Mouse (Mus musculus): ENCODE measurements around the gene Plpp1. TPM values are rescaled to one million over a fixed set of nuclear protein-coding genes. Genes with fewer than 3 reads are reported as not detected.

Plpp1 gene
- total and polyA plus RNA-seq, 3 experiments = 0.12 to 0.15 TPM; not detected in 1

DNA sequence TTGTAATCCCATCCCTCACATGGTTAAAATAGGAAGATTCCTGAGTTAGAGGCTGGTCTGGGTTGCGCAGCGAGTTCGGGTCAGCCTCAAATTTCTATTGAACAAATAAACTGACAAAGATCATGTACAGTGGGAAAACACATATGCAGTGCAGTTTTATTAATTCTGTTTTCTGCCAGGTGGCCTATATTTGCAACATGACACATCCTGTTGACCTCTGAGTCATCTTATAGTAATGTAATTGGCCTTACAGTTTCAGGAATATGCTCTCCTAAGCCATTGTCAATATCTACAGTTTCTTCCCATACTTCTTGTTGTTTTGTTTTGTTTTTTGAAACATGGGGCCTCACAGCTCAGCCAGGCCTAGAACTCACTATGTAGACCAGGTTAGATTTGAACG, 3.1 kb downstream of the Plpp1 start:
- TF ChIP-seq SMC3 (IDR thresholded peaks at IDR 0.05; ENCODE audit: low read depth, low read length) (no peak), MYB (IDR thresholded peaks at IDR 0.05; ENCODE audit: low read depth, low read length) (no peak), USF2 (IDR thresholded peaks at IDR 0.05; ENCODE audit: borderline replicate concordance in 1 of 2, insufficient read depth in 1 of 2, low read depth in 1 of 2, low read length in 2 of 2) (no peak), GABPA (IDR thresholded peaks at IDR 0.05; ENCODE audit: low read depth, low read length) (no peak), RCOR1 (IDR thresholded peaks at IDR 0.05; ENCODE audit: low read depth, low read length) (no peak), POLR2AphosphoS2 (IDR thresholded peaks at IDR 0.05; ENCODE audit: low read length) (no peak), ELF1 (IDR thresholded peaks at IDR 0.05; ENCODE audit: low read depth, low read length) (no peak), E2F4 (IDR thresholded peaks at IDR 0.05; ENCODE audit: borderline replicate concordance, low read depth, low read length) (no peak), ZC3H11A (IDR thresholded peaks at IDR 0.05; ENCODE audit: low read depth, low read length) (no peak), HCFC1 (IDR thresholded peaks at IDR 0.05; ENCODE audit: low read depth, low read length) (no peak), ZNF384 (IDR thresholded peaks at IDR 0.05; ENCODE audit: low read depth, low read length) (no peak), CHD2 (IDR thresholded peaks at IDR 0.05; ENCODE audit: low read length) (no peak), POLR2A (IDR thresholded peaks at IDR 0.05; ENCODE audit: control insufficient read depth in 1 of 2, insufficient read depth in 1 of 2, low read depth in 1 of 2, low read length in 2 of 2, poor library complexity in 1 of 2) (no peak), GATA1 (IDR thresholded peaks at IDR 0.05; ENCODE audit: low read depth, low read length) (no peak), CTCF (IDR thresholded peaks at IDR 0.05 in 2 of 3, conservative IDR thresholded peaks at IDR 0.05 in 1 of 3; ENCODE audit: control insufficient read depth in 1 of 3, insufficient read depth in 1 of 3, low read depth in 2 of 3, low read length in 3 of 3, poor library complexity in 1 of 3, severe bottlenecking in 1 of 3) (no peak)
- no peak overlapping the region for H3K27ac ChIP-seq (ENCODE audit: control insufficient read depth, low read depth, low read length)
- H3K9ac ChIP-seq (ENCODE audit: control insufficient read depth, low read depth, low read length, poor library complexity, severe bottlenecking) = no peak overlapping the region
- no peak for DNase-seq (ENCODE audit: low read depth, low spot score)
- no peaks in the 10 kb centered on the region for H3K9me3 ChIP-seq (replicated peaks; ENCODE audit: insufficient read depth, low read length)
- peaks cover 0 to 3% of the 10 kb centered on the region in 2 experiments; a peak in 2 of 4 replicates for H3K36me3 ChIP-seq (ENCODE audit: control insufficient read depth in 1 of 2, insufficient read depth in 2 of 2, low read length in 2 of 2)
- no peak overlapping the region for H3K4me3 ChIP-seq (ENCODE audit: control insufficient read depth in 1 of 2, insufficient read depth in 1 of 2, low read depth in 2 of 2, low read length in 2 of 2)
- no peaks in the 10 kb centered on the region; a peak in 1 of 4 replicates for H3K27me3 ChIP-seq (ENCODE audit: control insufficient read depth in 1 of 2, insufficient read depth in 2 of 2, low read length in 2 of 2)
- H3K79me2 ChIP-seq (ENCODE audit: control insufficient read depth, insufficient read depth, low read length, poor library complexity) = no peaks in the 10 kb centered on the region
- peaks cover 2 to 8% of the 10 kb centered on the region in 2 experiments; a peak in 3 of 4 replicates for H3K4me1 ChIP-seq (ENCODE audit: control insufficient read depth in 1 of 2, insufficient read depth in 2 of 2, low read length in 2 of 2)

GRCm38 (mm10) chr13:112805529-112805928, 4.9 kb downstream of the Plpp1 start:
- no peak for DNase-seq (ENCODE audit: low read depth, low spot score)
- no peak overlapping the region for H3K27ac ChIP-seq (ENCODE audit: control insufficient read depth, low read depth, low read length)
- no peaks in the 10 kb centered on the region for H3K79me2 ChIP-seq (ENCODE audit: control insufficient read depth, insufficient read depth, low read length, poor library complexity)
- no peak overlapping the region for H3K9ac ChIP-seq (ENCODE audit: control insufficient read depth, low read depth, low read length, poor library complexity, severe bottlenecking)
- TF ChIP-seq MEF2A (IDR thresholded peaks at IDR 0.05; ENCODE audit: extremely low read depth, insufficient replicate concordance, low read depth, low read length, poor library complexity, severe bottlenecking) (no peak), BHLHE40 (IDR thresholded peaks at IDR 0.05; ENCODE audit: borderline replicate concordance, low read depth, low read length) (no peak), SIN3A (IDR thresholded peaks at IDR 0.05; ENCODE audit: low read length) (no peak)
- no peaks in the 10 kb centered on the region; a peak in 1 of 4 replicates for H3K27me3 ChIP-seq (ENCODE audit: control insufficient read depth in 1 of 2, insufficient read depth in 2 of 2, low read length in 2 of 2)
- H3K9me3 ChIP-seq (replicated peaks; ENCODE audit: insufficient read depth, low read length) = no peaks in the 10 kb centered on the region
- no peak overlapping the region for H3K4me3 ChIP-seq (ENCODE audit: control insufficient read depth in 1 of 2, insufficient read depth in 1 of 2, low read depth in 2 of 2, low read length in 2 of 2)
- H3K4me1 ChIP-seq (ENCODE audit: control insufficient read depth in 1 of 2, insufficient read depth in 2 of 2, low read length in 2 of 2) = peaks cover 0 to 2% of the 10 kb centered on the region in 2 experiments; a peak in 1 of 4 replicates
- H3K36me3 ChIP-seq (ENCODE audit: control insufficient read depth in 1 of 2, insufficient read depth in 2 of 2, low read length in 2 of 2) = no peaks in the 10 kb centered on the region; a peak in 1 of 4 replicates

Data from MEL (cell line).